13 mouse cellular contexts compared by ENCODE assay signal in genomic region chr1:69498862-69499306, GRCm38 (mm10).
A peak's percentile ranks its signal among the peaks of the same experiment; 100 is the strongest.
DNase-seq lines count a peak whose midpoint lies in the region; ATAC-seq and TF ChIP-seq lines count a peak whose summit lies in the region.
"Had no signal": no experiment of that assay in that cellular context is flagged by ENCODE, and none has a peak within 500 bp of the region (broad histone marks: within the 10 kb centered on the region; RNA-seq: fewer than 3 reads in every experiment).

No protein-coding gene starts in this region.

- H3K4me1 ChIP-seq in kidney, embryonic 14.5 days (ENCODE audit: control insufficient read depth, insufficient read depth, low read length) = no peaks in the 10 kb centered on the region
- no peaks in the 10 kb centered on the region for H3K4me1 ChIP-seq in kidney, adult 2 months (ENCODE audit: control insufficient read depth, insufficient read depth, low read length)
- no peaks in the 10 kb centered on the region for H3K4me1 ChIP-seq in forebrain, postnatal 0 days (ENCODE audit: insufficient read depth)
- H3K4me1 ChIP-seq: limb, embryonic 12.5 days had no signal

- no peak overlapping the region for H3K9ac ChIP-seq in kidney, embryonic 14.5 days (ENCODE audit: low read depth, low read length)
- no peak overlapping the region for H3K9ac ChIP-seq in forebrain, postnatal 0 days
- H3K9ac ChIP-seq: heart, embryonic 13.5 days; limb, embryonic 12.5 days had no signal

- no peaks in the 10 kb centered on the region for H3K27me3 ChIP-seq in kidney, embryonic 14.5 days (ENCODE audit: control insufficient read depth, insufficient read depth, low read length)
- no peaks in the 10 kb centered on the region for H3K27me3 ChIP-seq in kidney, adult 2 months (replicated peaks; ENCODE audit: control insufficient read depth, insufficient read depth, low read length)
- H3K27me3 ChIP-seq in forebrain, postnatal 0 days (ENCODE audit: insufficient read depth, low read length) = no peaks in the 10 kb centered on the region
- H3K27me3 ChIP-seq: heart, embryonic 13.5 days; limb, embryonic 12.5 days had no signal

- no peak overlapping the region for H3K4me3 ChIP-seq in kidney, embryonic 14.5 days (ENCODE audit: low read length)
- H3K4me3 ChIP-seq in kidney, adult 2 months (ENCODE audit: insufficient read depth, low read depth, low read length) = no peak overlapping the region
- no peak overlapping the region for H3K4me3 ChIP-seq in forebrain, postnatal 0 days (ENCODE audit: low read depth, low read length)
- H3K4me3 ChIP-seq: heart, embryonic 13.5 days; limb, embryonic 12.5 days had no signal

- H3K9me3 ChIP-seq in kidney, embryonic 14.5 days (ENCODE audit: control insufficient read depth, low read length) = no peaks in the 10 kb centered on the region
- no peaks in the 10 kb centered on the region for H3K9me3 ChIP-seq in forebrain, postnatal 0 days (ENCODE audit: low read length)
- H3K9me3 ChIP-seq: heart, embryonic 13.5 days; limb, embryonic 12.5 days had no signal

- ATAC-seq in kidney, embryonic 14.5 days (ENCODE audit: low FRiP score, low TSS enrichment) = peak; percentile 71; the same call in 1 of the 2 replicates
- ATAC-seq in forebrain, postnatal 0 days = peak; percentile 27; the same call in 1 of the 2 replicates
- peak; percentile 38 for ATAC-seq in megakaryocyte progenitor cell, adult 5-6 weeks (replicated peaks; ENCODE audit: poor library complexity)

- 34% methylated on average over 7 of the region's 7 CpGs for WGBS in kidney, embryonic 14.5 days
- 33% methylated on average over 7 of the region's 7 CpGs for WGBS in kidney, adult 2 months
- 9% methylated on average over 7 of the region's 7 CpGs for WGBS in forebrain, postnatal 0 days

- intact Hi-C loops in left cerebral cortex, postnatal 14 days (cut with DNase I) = no loop called here

- H3K36me3 ChIP-seq in kidney, embryonic 14.5 days (ENCODE audit: control insufficient read depth, insufficient read depth, low read length) = no peaks in the 10 kb centered on the region
- H3K36me3 ChIP-seq in kidney, adult 2 months (ENCODE audit: control insufficient read depth, insufficient read depth, low read length) = no peaks in the 10 kb centered on the region
- H3K36me3 ChIP-seq in forebrain, postnatal 0 days (ENCODE audit: insufficient read depth) = no peaks in the 10 kb centered on the region
- H3K36me3 ChIP-seq: heart, embryonic 13.5 days; limb, embryonic 12.5 days had no signal

- DNase-seq in kidney, adult 2 months = no peak
- DNase-seq in Muller cell, postnatal 12 days (ENCODE audit: inconsistent ontology term) = peak; percentile 56
- DNase-seq in forebrain, postnatal 0 days = no peak
- no peak for DNase-seq in thymus, postnatal 10 days (ENCODE audit: low spot score in 2 of 2)
- no peak for DNase-seq in testis, postnatal 14 days (ENCODE audit: low spot score)
- DNase-seq in left cerebral cortex, postnatal 14 days (ENCODE audit: low spot score in 2 of 2) = no peak
- DNase-seq: B cell, adult 2 months; kidney, postnatal 14 days; midbrain, embryonic 14.5 days had no signal

- TF ChIP-seq POLR2A in kidney, adult 2 months (IDR thresholded peaks at IDR 0.05; ENCODE audit: low read depth, low read length) = no peak

- no peak overlapping the region for H3K27ac ChIP-seq in kidney, embryonic 14.5 days (ENCODE audit: low read depth, low read length)
- no peak overlapping the region for H3K27ac ChIP-seq in kidney, adult 2 months (ENCODE audit: insufficient read depth, low read depth, low read length)
- no peak overlapping the region for H3K27ac ChIP-seq in forebrain, postnatal 0 days (ENCODE audit: low read depth, low read length)
- H3K27ac ChIP-seq: heart, embryonic 13.5 days; limb, embryonic 12.5 days had no signal

- TF ChIP-seq CTCF in kidney, adult 2 months (conservative IDR thresholded peaks at IDR 0.05; ENCODE audit: insufficient read depth, insufficient read length, low read depth, low read length) = no peak
- TF ChIP-seq CTCF in forebrain, postnatal 0 days (IDR thresholded peaks at IDR 0.05; ENCODE audit: low read depth) = no peak

- H3K4me2 ChIP-seq in kidney, embryonic 14.5 days (replicated peaks; ENCODE audit: low read depth, low read length) = no peak overlapping the region
- H3K4me2 ChIP-seq in forebrain, postnatal 0 days (ENCODE audit: low read depth) = no peak overlapping the region
- H3K4me2 ChIP-seq: heart, embryonic 13.5 days; limb, embryonic 12.5 days had no signal
